Mouse (Mus musculus) mesoderm, embryonic 11.5 days (tissue): ENCODE measurements at regions not wholly inside any gene's neighbourhood (a gene's known extent, or its start where the extent isn't known, plus 50 kb on each side); places are given as distances from the start of the nearest gene placed in this dataset.

Experiments used
- DNase-seq: peaks from one replicate; pipeline ENCODE4 v3.0.0-alpha.2; 2012; ENCODE audit warnings: low read depth, low spot score

DNA sequence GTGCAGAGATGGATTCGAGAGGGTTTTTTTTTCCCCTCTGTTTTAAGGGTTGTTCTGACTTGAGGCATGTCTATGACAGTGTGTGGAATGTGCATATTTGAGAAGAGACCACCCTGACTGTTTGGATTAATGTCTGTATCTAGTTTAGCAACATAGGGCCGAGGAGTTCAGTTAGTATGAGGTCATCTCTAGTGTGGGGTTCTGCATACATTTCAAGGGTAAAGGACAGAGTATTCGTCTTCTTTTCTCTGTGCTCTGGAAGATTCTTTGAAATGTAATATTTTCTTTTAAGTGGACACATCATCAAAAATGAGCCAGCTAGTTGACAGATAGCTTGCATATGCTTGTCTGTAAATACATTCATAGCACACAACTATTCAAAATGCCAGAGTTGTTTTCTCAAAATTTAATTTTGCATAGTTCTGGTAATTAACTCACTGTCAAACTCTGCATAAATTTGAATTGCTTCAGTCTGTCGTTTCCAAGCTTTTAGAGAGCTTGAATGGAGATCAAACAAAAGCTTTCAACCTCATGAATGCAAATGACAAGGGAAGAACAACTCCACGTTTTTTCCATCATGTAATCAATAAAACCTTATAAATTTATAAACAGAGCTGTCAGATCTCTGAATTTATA lies 415.5 kb downstream of the Adamts20 start:
- DNase-seq = no peak

- no peak for DNase-seq
Observed at GRCm38 (mm10) chr15:94046186-94046585, 419.0 kb downstream of the Adamts20 start.

DNA sequence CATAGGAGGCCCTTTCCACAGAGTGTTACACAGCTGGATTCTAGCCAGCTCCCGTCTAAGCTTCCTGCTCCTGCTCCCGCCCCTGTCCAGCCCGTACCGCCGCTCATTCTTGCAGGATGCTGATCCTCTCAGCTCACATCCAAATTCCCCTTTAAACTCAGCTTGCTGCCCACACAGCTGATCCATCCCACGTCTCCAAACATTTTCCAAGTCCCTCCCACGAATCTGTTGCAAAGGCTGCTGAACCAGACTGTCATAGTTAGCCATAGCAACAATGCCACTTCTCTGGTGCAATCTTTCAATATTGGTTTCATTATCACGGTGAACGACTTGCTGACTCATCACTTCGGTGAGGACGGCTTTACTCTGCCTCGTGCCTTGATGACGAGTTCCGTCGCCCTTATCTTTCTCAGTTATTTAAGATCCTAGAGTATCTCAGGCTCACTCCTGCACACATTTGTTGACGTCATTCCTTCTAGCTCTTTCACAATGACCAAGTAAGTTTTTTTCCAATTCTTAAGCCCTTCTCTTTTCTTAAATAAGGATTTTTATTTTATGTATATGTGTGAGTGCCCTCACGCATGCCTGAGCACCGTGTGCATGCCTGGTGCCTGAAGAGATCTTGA lies 420.0 kb downstream of the Adamts20 start:
- DNase-seq = no peak

GRCm38 (mm10) chr15:94032957-94033356 lies 432.3 kb downstream of the Adamts20 start:
- no peak for DNase-seq

GRCm38 (mm10) chr15:94025996-94026696 lies 430.5 kb upstream of the Prickle1 start:
- peak; percentile 54 for DNase-seq

- peak; percentile 42 for DNase-seq
Observed at GRCm38 (mm10) chr15:94025239-94025971, 429.7 kb upstream of the Prickle1 start.

- DNase-seq = no peak
Observed at GRCm38 (mm10) chr15:94024806-94025205, 429.1 kb upstream of the Prickle1 start.

- no peak for DNase-seq
Observed at GRCm38 (mm10) chr15:94024126-94024730, 428.5 kb upstream of the Prickle1 start.

GRCm38 (mm10) chr15:94023501-94023900 lies 427.8 kb upstream of the Prickle1 start:
- no peak for DNase-seq

DNA sequence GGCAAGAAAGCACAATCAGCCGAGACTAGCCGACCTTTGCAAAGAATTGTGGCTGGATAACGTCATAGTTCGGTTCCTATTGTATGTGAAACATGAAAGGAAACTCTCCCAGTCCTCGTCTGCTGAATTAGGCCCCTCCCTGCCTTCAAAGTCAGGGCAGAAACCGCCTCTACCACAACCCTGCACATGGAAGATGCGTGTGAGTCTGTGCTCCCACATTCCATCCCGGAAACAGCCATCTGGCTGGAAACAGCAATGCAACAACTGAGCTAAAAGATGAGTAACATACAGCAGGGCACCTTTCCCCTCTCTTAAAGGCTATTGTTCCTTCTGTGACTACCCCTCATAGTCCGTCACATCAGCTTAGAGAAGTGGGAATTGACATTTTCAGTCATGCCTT lies 422.1 kb upstream of the Prickle1 start:
- DNase-seq = no peak

GRCm38 (mm10) chr15:94011499-94011898 lies 415.8 kb upstream of the Prickle1 start:
- DNase-seq = no peak

DNA sequence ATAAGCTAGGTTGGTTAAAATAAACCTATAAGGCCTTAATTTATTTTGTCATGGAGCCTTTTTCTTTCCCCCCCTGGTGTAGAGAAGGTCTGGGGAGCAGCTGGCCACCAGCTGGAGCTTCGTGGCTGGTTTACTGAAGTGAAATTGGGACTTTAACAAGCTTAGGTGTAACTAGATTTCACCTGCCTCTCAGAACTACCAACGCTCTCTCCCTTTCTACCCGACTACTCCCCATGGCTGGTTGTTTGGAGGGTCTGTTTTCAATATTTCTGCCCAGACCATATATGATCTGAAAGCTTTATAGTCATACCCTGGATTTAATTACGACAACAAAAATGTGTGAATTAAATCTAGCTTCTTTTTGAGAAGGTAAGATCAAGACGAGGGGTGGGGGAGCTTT lies 410.4 kb upstream of the Prickle1 start:
- no peak for DNase-seq

DNA sequence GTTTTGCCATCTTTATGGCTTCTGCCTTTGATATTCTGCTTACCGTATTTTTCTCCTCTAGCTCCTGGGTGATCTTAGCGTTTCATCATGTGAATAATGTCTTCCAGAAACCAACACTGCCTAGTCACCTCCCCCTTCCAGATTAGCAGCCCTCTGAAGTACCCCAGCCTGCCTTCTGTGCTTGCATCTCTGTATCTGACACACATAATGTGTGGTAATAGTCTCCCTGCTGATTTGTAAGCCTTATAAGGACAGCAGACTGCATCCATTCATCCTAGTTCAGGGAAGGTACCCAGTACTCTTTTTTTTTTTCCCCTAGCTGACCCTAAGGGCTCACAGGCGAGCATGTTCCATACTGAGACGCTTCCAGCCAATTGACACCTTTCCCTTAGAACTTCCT lies 409.2 kb upstream of the Prickle1 start:
- DNase-seq = no peak

- DNase-seq = no peak
Observed at GRCm38 (mm10) chr15:94003145-94003544, 407.5 kb upstream of the Prickle1 start.

- no peak for DNase-seq
Observed at GRCm38 (mm10) chr15:93994542-93994941, 398.9 kb upstream of the Prickle1 start.

DNA sequence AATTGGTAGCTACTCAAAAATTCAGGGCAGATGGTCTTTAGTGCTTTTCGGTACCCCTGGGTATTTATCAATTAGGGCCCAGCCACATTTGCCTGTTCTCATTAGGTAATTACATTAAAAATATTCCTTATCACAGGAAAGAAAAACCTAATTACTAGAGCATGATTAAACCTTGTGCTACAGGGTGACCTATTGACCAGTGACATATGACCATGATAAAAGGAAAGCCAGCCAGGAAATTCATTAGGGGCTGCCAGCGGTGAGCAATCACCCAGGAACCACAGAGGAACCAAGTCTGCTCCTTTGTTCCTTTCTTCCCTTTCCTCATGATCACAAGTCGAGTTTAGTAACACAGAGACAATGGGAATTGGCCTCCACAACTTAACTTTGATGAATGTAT lies 394.4 kb upstream of the Prickle1 start:
- DNase-seq = no peak

- DNase-seq = no peak
Observed at GRCm38 (mm10) chr15:93988367-93988766, 392.7 kb upstream of the Prickle1 start.

DNA sequence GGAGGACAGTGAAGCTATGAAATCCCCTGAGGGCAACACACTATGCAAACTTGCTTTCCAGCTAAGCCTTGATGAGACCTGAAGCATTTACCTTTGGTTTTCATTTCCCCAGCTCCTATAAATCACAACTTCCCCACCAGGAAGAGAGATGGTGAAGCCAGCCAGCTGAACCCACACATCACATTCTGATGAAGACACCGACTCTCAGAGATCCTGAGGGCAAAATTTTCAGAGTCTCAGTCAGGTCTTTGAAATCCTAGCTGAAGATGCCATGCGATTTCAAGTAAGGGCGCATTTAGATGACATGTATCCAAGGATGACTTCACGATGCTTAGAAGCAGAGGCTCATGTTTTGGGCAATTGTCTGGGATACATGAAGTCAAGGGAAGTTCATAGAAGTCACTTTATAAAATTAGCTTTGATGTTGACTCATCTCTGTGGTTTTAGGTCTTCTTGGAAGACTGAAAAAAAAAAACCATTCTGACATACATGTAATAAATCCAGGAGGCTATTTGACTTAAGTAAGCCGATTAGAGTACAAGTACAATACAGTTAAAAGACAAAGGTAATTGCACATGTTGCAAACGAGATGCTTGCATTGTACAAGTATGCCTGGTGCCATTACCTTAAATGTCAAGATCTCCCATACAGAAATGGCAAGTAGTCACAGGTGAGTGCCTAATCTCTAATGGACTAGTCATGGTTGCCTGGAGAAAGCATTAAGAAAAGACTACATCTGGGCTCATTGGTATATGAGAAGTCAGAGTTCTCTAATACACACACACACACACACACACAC lies 391.1 kb upstream of the Prickle1 start:
- no peak for DNase-seq

DNA sequence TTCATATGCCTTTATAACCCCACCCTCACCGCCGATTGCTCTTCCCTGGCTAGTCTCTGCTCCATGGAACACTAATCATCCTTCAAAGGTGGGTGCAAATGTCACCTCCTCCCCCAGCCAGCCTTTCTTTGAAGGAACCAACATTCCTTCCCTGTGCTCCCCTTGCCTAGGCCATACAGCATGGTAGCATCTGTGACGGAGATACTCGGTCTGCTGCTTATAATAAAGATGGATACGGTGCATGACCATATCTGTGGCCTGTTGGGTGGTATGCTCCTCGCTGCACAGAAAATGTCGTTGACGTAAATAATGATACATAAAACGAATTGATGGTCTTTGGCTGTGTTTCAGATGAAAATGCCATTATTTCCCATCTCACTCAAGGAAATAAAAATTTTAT lies 386.4 kb upstream of the Prickle1 start:
- no peak for DNase-seq

DNA sequence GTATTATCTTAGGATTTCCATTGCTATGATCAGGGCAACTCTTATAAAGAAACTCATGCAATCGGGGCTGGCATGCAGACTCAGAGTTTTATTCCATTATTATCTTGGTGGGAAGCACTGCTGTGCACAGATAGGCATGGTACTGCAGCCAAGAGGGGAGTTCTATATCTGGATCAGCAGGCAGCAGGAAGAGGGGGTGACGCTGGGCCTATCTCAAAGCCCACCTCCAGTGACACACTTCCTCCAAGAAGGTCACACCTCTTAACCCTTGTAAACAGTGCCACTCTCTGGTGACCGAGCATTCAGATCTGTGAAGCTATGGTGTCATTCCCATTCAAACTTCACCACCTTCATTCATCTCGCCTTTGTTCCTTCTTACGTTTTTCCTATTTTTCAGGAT lies 381.8 kb upstream of the Prickle1 start:
- no peak for DNase-seq

- DNase-seq = no peak
Observed at GRCm38 (mm10) chr15:93974727-93975126, 379.0 kb upstream of the Prickle1 start.
